Mouse (Mus musculus): ENCODE measurements at regions not wholly inside any gene's neighbourhood (a gene's known extent, or its start where the extent isn't known, plus 50 kb on each side); places are given as distances from the start of the nearest gene placed in this dataset.

DNA sequence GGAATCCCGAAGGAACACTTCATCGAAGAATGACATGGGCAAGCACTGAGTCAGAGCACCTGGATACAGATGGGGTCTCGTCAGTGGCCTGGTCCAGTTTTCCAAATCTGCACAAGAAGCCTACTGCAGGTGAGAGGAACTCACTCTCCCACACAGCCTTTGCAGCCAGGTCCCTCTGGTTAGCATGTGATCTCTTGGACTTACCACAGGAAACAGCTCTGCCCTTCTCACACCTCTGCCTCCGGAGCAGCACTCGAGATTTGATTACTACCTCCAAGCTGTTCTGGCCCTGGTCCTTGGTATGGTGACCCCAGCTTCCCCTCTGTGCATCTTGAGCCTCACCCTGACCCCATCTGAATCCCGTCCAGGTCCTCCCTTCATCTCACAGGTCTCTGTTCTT is 128.5 kb upstream of the Zfp618 start:
- H3K9me3 ChIP-seq (ENCODE audit: low read length): no peaks in the 10 kb centered on the region
- 45% methylated on average over 6 of the region's 6 CpGs for WGBS (ENCODE audit: insufficient replicate concordance)
- ATAC-seq (no peak), DNase-seq (no peak)
- H3K4me2 ChIP-seq (ENCODE audit: low read depth, low read length): no peak overlapping the region
- no peaks in the 10 kb centered on the region for H3K27me3 ChIP-seq (ENCODE audit: insufficient read depth, low read length)
- no peaks in the 10 kb centered on the region for H3K4me1 ChIP-seq (ENCODE audit: insufficient read depth)
- no peaks in the 10 kb centered on the region for H3K36me3 ChIP-seq (replicated peaks; ENCODE audit: insufficient read depth, low read length)
- TF ChIP-seq EP300 (IDR thresholded peaks at IDR 0.05; ENCODE audit: low read depth) (no peak), CTCF (IDR thresholded peaks at IDR 0.05; ENCODE audit: low read depth) (no peak)
- no peak overlapping the region for H3K4me3 ChIP-seq (ENCODE audit: low read depth, low read length)
- no peak overlapping the region for H3K9ac ChIP-seq (replicated peaks)
- no peak overlapping the region for H3K27ac ChIP-seq (ENCODE audit: low read depth)

DNA sequence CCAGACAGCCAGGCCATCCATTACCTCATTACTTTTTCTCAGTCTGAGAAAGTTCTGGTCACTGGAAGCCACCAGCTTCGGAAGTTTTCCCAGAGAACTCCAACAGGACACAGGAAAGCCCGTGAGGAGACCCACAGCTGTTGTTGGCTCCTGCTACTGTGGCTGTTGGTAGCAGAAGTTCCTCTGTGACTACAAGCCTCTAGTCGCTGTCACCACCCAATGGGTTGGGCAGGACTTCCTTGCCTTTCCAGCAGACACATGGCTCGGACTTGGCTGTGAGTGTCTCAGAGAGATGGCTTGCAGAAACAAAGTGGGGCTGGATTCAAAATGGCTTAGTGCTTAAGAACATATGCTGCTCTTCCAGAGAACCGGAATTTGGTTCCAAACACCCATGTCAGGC is 114.8 kb upstream of the Zfp618 start:
- H3K4me2 ChIP-seq (ENCODE audit: low read depth, low read length): no peak overlapping the region
- TF ChIP-seq CTCF (IDR thresholded peaks at IDR 0.05; ENCODE audit: low read depth) (no peak), EP300 (IDR thresholded peaks at IDR 0.05; ENCODE audit: low read depth) (no peak)

DNA sequence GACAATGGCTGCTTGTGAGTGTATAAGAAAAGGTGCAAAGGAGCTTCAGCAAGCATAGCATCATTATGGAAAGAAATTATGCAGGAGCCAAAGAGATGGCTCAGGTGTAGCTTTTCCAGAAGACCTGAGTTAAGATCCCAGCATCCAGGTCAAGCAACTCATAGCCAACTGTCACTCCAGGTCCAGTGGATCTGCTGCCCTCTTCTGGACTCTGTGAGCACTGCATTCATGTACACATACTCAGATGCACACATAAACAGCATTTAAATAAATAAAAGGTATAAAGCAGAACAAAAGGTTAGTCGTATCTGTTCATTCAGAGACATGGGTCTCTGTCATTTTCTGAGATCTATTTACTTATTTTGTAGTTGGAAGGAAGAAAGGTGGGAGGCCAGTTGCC is 112.0 kb upstream of the Zfp618 start:
- H3K9me3 ChIP-seq (ENCODE audit: low read length): no peaks in the 10 kb centered on the region

More for the DNA sequence above, 114.8 kb upstream of the Zfp618 start:
- Histone ChIP-seq H3K9ac (replicated peaks) (no peak overlapping the region), H3K36me3 (replicated peaks; ENCODE audit: insufficient read depth, low read length) (no peaks in the 10 kb centered on the region), H3K27me3 (ENCODE audit: insufficient read depth, low read length) (no peaks in the 10 kb centered on the region), H3K9me3 (ENCODE audit: low read length) (no peaks in the 10 kb centered on the region), H3K27ac (ENCODE audit: low read depth) (no peak overlapping the region), H3K4me1 (ENCODE audit: insufficient read depth) (no peaks in the 10 kb centered on the region), H3K4me3 (ENCODE audit: low read depth, low read length) (no peak overlapping the region)
- WGBS (ENCODE audit: insufficient replicate concordance): 62% methylated on average over 5 of the region's 5 CpGs
- DNase-seq (no peak), ATAC-seq (no peak)

DNA sequence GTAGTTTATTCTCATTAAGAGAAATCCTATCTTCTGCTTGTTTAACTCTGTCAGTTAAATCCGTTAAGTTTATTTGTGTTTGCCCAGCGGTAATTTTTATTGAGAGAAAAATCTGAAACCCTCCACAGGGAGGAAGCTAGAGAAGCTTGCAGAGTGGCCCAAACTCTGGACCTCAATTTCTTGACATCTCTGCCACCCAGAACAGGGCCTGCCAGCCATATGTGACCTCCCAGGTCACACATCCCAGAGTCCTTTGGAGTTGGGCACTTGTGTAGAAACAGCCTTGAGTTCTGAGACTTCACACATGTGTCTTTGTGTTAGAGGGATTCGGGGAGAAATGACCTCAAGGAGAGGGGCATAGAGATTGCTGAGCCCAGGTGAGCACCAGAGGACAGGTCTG is 109.0 kb upstream of the Zfp618 start:
- H3K9ac ChIP-seq (replicated peaks): no peak overlapping the region
- H3K9me3 ChIP-seq (ENCODE audit: low read length): no peaks in the 10 kb centered on the region
- no peak overlapping the region for H3K4me2 ChIP-seq (ENCODE audit: low read depth, low read length)
- DNase-seq (no peak), ATAC-seq (no peak)
- no peak overlapping the region for H3K4me3 ChIP-seq (ENCODE audit: low read depth, low read length)
- TF ChIP-seq CTCF (IDR thresholded peaks at IDR 0.05; ENCODE audit: low read depth) (no peak), EP300 (IDR thresholded peaks at IDR 0.05; ENCODE audit: low read depth) (no peak)
- WGBS (ENCODE audit: insufficient replicate concordance): 68% methylated on average over 3 of the region's 3 CpGs
- H3K36me3 ChIP-seq (replicated peaks; ENCODE audit: insufficient read depth, low read length): no peaks in the 10 kb centered on the region
- H3K4me1 ChIP-seq (ENCODE audit: insufficient read depth): no peaks in the 10 kb centered on the region
- H3K27me3 ChIP-seq (ENCODE audit: insufficient read depth, low read length): no peaks in the 10 kb centered on the region
- no peak overlapping the region for H3K27ac ChIP-seq (ENCODE audit: low read depth)

More for the DNA sequence above, 112.0 kb upstream of the Zfp618 start:
- ATAC-seq (no peak), DNase-seq (no peak)
- H3K36me3 ChIP-seq (replicated peaks; ENCODE audit: insufficient read depth, low read length): no peaks in the 10 kb centered on the region
- 61% methylated on average over 1 of the region's 1 CpGs for WGBS (ENCODE audit: insufficient replicate concordance)
- H3K4me3 ChIP-seq (ENCODE audit: low read depth, low read length): no peak overlapping the region
- no peaks in the 10 kb centered on the region for H3K27me3 ChIP-seq (ENCODE audit: insufficient read depth, low read length)
- H3K9ac ChIP-seq (replicated peaks): no peak overlapping the region
- no peak for TF ChIP-seq EP300 (IDR thresholded peaks at IDR 0.05; ENCODE audit: low read depth)
- TF ChIP-seq CTCF (IDR thresholded peaks at IDR 0.05; ENCODE audit: low read depth): peak; percentile 36
- H3K4me1 ChIP-seq (ENCODE audit: insufficient read depth): no peaks in the 10 kb centered on the region
- no peak overlapping the region for H3K27ac ChIP-seq (ENCODE audit: low read depth)
- H3K4me2 ChIP-seq (ENCODE audit: low read depth, low read length): no peak overlapping the region

DNA sequence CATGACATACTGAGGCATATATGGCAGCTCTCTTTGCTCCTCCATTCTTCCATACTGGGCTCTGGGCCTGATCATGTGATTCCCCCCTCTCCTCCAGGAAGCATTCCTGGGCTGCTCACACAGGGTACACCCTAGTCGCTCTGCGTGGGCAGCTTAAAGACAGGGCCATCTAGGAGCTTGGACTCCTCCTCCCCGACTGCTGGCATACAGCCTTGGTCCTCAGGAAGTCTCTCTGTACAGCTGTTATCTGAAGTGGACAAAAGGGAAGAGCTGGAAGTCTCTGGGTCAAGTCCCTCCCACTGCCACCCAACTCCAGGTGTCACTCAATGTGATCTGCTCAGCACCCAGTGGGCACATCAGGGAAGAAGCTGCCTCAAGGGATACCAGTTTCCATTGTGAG is 102.6 kb upstream of the Zfp618 start:
- no peak overlapping the region for H3K4me3 ChIP-seq (ENCODE audit: low read depth, low read length)

DNA sequence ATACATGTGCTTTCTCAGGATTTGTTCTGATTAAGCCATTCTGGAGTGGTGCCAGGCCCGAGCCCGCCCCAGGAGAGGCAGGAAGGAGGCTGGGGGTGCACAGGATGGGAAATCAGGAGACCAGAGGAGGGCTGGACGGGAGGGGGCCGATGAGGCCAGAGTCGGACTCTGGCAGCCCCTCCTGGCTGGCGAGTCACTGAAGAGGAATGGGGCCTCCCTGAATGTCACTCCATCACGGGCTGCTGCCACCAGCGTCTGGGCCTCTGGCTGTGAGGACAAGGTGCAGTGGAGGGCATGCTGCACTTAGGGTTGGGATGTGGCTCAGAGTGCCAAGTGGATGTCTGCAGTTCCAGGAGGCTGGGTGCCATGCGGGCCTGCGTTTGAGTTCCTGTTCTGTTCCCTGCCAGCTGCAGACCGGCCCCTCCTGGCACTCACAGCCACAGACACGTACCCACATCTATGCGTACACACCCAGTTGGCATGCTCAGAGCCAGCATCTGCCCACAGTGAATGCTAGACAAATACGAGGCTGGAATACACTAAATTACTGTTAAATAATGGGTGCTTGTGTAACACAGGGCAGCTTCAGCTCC is 94.9 kb upstream of the Zfp618 start:
- Histone ChIP-seq H3K4me1 (ENCODE audit: insufficient read depth) (no peaks in the 10 kb centered on the region), H3K4me3 (ENCODE audit: low read depth, low read length) (no peak overlapping the region), H3K27me3 (ENCODE audit: insufficient read depth, low read length) (no peaks in the 10 kb centered on the region), H3K4me2 (ENCODE audit: low read depth, low read length) (no peak overlapping the region), H3K27ac (ENCODE audit: low read depth) (no peak overlapping the region), H3K36me3 (replicated peaks; ENCODE audit: insufficient read depth, low read length) (no peaks in the 10 kb centered on the region), H3K9me3 (ENCODE audit: low read length) (no peaks in the 10 kb centered on the region), H3K9ac (replicated peaks) (no peak overlapping the region)
- no peak for DNase-seq
- ATAC-seq: no peak
- TF ChIP-seq EP300 (IDR thresholded peaks at IDR 0.05; ENCODE audit: low read depth) (no peak), CTCF (IDR thresholded peaks at IDR 0.05; ENCODE audit: low read depth) (no peak)
- WGBS (ENCODE audit: insufficient replicate concordance): 70% methylated on average over 14 of the region's 14 CpGs

More for the DNA sequence above, 102.6 kb upstream of the Zfp618 start:
- Histone ChIP-seq H3K36me3 (replicated peaks; ENCODE audit: insufficient read depth, low read length) (no peaks in the 10 kb centered on the region), H3K27ac (ENCODE audit: low read depth) (no peak overlapping the region), H3K27me3 (ENCODE audit: insufficient read depth, low read length) (no peaks in the 10 kb centered on the region), H3K9me3 (ENCODE audit: low read length) (no peaks in the 10 kb centered on the region), H3K9ac (replicated peaks) (no peak overlapping the region), H3K4me1 (ENCODE audit: insufficient read depth) (no peaks in the 10 kb centered on the region), H3K4me2 (ENCODE audit: low read depth, low read length) (no peak overlapping the region)
- DNase-seq (no peak), ATAC-seq (no peak)
- 73% methylated on average over 3 of the region's 3 CpGs for WGBS (ENCODE audit: insufficient replicate concordance)
- TF ChIP-seq CTCF (IDR thresholded peaks at IDR 0.05; ENCODE audit: low read depth) (no peak), EP300 (IDR thresholded peaks at IDR 0.05; ENCODE audit: low read depth) (no peak)

DNA sequence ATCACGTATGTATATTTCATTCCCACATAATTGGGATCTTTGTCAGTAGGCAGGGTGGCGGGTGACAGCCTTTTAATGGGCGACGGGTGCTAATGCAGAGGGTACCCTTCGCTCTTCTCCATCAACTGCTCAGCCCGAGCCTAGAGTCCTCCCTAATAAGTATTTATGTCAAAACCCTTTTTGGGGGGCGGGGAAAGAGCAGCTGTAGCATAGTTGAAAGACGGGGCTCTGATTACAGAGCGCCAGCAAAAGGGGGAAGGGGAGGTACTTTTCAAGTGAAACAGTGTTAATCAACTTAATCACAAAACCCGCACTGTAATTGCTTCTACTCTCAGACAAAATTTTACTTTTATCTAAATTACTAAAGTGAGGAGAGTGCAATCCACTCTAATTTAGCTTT is 92.8 kb upstream of the Zfp618 start:
- H3K27me3 ChIP-seq (ENCODE audit: insufficient read depth, low read length): no peaks in the 10 kb centered on the region
- no peak overlapping the region for H3K9ac ChIP-seq (replicated peaks)
- ATAC-seq (no peak), DNase-seq (no peak)
- TF ChIP-seq CTCF (IDR thresholded peaks at IDR 0.05; ENCODE audit: low read depth): no peak
- no peak for TF ChIP-seq EP300 (IDR thresholded peaks at IDR 0.05; ENCODE audit: low read depth)
- H3K4me2 ChIP-seq (ENCODE audit: low read depth, low read length): no peak overlapping the region
- WGBS (ENCODE audit: insufficient replicate concordance): 79% methylated on average over 10 of the region's 10 CpGs
- H3K4me3 ChIP-seq (ENCODE audit: low read depth, low read length): no peak overlapping the region
- H3K27ac ChIP-seq (ENCODE audit: low read depth): no peak overlapping the region
- no peaks in the 10 kb centered on the region for H3K4me1 ChIP-seq (ENCODE audit: insufficient read depth)
- H3K9me3 ChIP-seq (ENCODE audit: low read length): no peaks in the 10 kb centered on the region
- H3K36me3 ChIP-seq (replicated peaks; ENCODE audit: insufficient read depth, low read length): no peaks in the 10 kb centered on the region
